Mouse (Mus musculus) kidney, postnatal 10 days (tissue): ENCODE results near the gene Mtor.

Source experiments
- DNase-seq: peaks from one replicate; pipeline ENCODE4 v3.0.0; 2021; ENCODE audit warnings: mixed read lengths

Gene Mtor

GRCm38 (mm10) chr4:148444250-148444967 lies 4.0 kb upstream of the Mtor start, which contains the start of gene Ubiad1:
TSS of gene Ubiad1 (minus strand) at chr4:148444771.
- DNase-seq = peak; percentile 92

GRCm38 (mm10) chr4:148448853-148449245 lies 438 bp downstream of the Mtor start:
- peak; percentile 56 for DNase-seq

GRCm38 (mm10) chr4:148453707-148454106 lies 5.3 kb downstream of the Mtor start:
- DNase-seq = no peak

- no peak for DNase-seq
Measured at GRCm38 (mm10) chr4:148455477-148456025, 7.1 kb downstream of the Mtor start.

- no peak for DNase-seq
Measured at GRCm38 (mm10) chr4:148460656-148461284, 12.4 kb downstream of the Mtor start.

GRCm38 (mm10) chr4:148461772-148462171 lies 13.4 kb downstream of the Mtor start:
- no peak for DNase-seq

- no peak for DNase-seq
Measured at GRCm38 (mm10) chr4:148462717-148463116, 14.3 kb downstream of the Mtor start.

- DNase-seq = peak; percentile 52
Measured at GRCm38 (mm10) chr4:148463208-148463960, 15.0 kb downstream of the Mtor start.

GRCm38 (mm10) chr4:148464301-148464700 lies 15.9 kb downstream of the Mtor start:
- DNase-seq = no peak

GRCm38 (mm10) chr4:148464869-148465268 lies 16.5 kb downstream of the Mtor start:
- DNase-seq = no peak

GRCm38 (mm10) chr4:148466511-148467079 lies 18.2 kb downstream of the Mtor start:
- DNase-seq = no peak

GRCm38 (mm10) chr4:148468396-148468795 lies 20.0 kb downstream of the Mtor start:
- DNase-seq = no peak

- DNase-seq = no peak
Measured at GRCm38 (mm10) chr4:148469487-148470252, 21.3 kb downstream of the Mtor start.

GRCm38 (mm10) chr4:148471363-148471806 lies 23.0 kb downstream of the Mtor start:
- DNase-seq = no peak

GRCm38 (mm10) chr4:148472436-148473174 lies 24.2 kb downstream of the Mtor start:
- DNase-seq = no peak

- DNase-seq = peak; percentile 55
Measured at GRCm38 (mm10) chr4:148473496-148473895, 25.1 kb downstream of the Mtor start.

GRCm38 (mm10) chr4:148480245-148480644 lies 31.8 kb downstream of the Mtor start:
- DNase-seq = no peak

GRCm38 (mm10) chr4:148481557-148482168 lies 33.3 kb downstream of the Mtor start:
- DNase-seq = no peak

- DNase-seq = no peak
Measured at GRCm38 (mm10) chr4:148484511-148484910, 36.1 kb downstream of the Mtor start.

- DNase-seq = peak; percentile 61
Measured at GRCm38 (mm10) chr4:148487841-148488240, 39.4 kb downstream of the Mtor start.

- peak; percentile 71 for DNase-seq
Measured at GRCm38 (mm10) chr4:148490502-148490901, 42.1 kb downstream of the Mtor start.
